ENCODE assay signal across 23 mouse cellular contexts in genomic region chr19:50052910-50053309, GRCm38 (mm10).
"Had no signal": no experiment of that assay in that cellular context is flagged by ENCODE, and none has a peak within 500 bp of the region (broad histone marks: within the 10 kb centered on the region; RNA-seq: fewer than 3 reads in every experiment).

No protein-coding gene starts in this region.

- H3K4me1 ChIP-seq: limb, embryonic 10.5 days; limb, embryonic 12.5 days; limb, embryonic 13.5 days; limb, embryonic 15.5 days; liver, embryonic 12.5 days; liver, embryonic 13.5 days; liver, embryonic 15.5 days; lung, embryonic 15.5 days; megakaryocyte, embryonic 14.5 days; midbrain, embryonic 10.5 days; midbrain, embryonic 12.5 days; midbrain, embryonic 13.5 days; midbrain, embryonic 15.5 days; neural tube, embryonic 12.5 days had no signal

- H3K36me3 ChIP-seq: limb, embryonic 10.5 days; limb, embryonic 12.5 days; limb, embryonic 13.5 days; limb, embryonic 15.5 days; liver, embryonic 12.5 days; liver, embryonic 13.5 days; liver, embryonic 15.5 days; lung, embryonic 15.5 days; midbrain, embryonic 10.5 days; midbrain, embryonic 12.5 days; midbrain, embryonic 13.5 days; midbrain, embryonic 15.5 days; neural tube, embryonic 12.5 days had no signal

- ATAC-seq: liver, embryonic 12.5 days; liver, postnatal 0 days; lung, postnatal 0 days; midbrain, embryonic 13.5 days; midbrain, embryonic 15.5 days; midbrain, embryonic 16.5 days had no signal

- H3K9ac ChIP-seq: limb, embryonic 12.5 days; limb, embryonic 13.5 days; limb, embryonic 15.5 days; liver, embryonic 12.5 days; liver, embryonic 13.5 days; liver, embryonic 14.5 days; liver, embryonic 15.5 days; liver, postnatal 0 days; lung, embryonic 14.5 days; lung, embryonic 15.5 days; midbrain, embryonic 12.5 days; midbrain, embryonic 13.5 days; midbrain, embryonic 15.5 days; neural tube, embryonic 12.5 days had no signal

- H3K4me2 ChIP-seq: limb, embryonic 12.5 days; limb, embryonic 13.5 days; limb, embryonic 15.5 days; liver, embryonic 11.5 days; liver, embryonic 12.5 days; liver, embryonic 13.5 days; liver, embryonic 15.5 days; lung, embryonic 14.5 days; lung, embryonic 15.5 days; midbrain, embryonic 11.5 days; midbrain, embryonic 12.5 days; midbrain, embryonic 13.5 days; midbrain, embryonic 15.5 days; neural tube, embryonic 12.5 days had no signal

- H3K4me3 ChIP-seq: limb, embryonic 10.5 days; limb, embryonic 12.5 days; limb, embryonic 13.5 days; limb, embryonic 15.5 days; liver, embryonic 12.5 days; liver, embryonic 13.5 days; liver, embryonic 15.5 days; lung, embryonic 15.5 days; megakaryocyte, embryonic 14.5 days; midbrain, embryonic 10.5 days; midbrain, embryonic 12.5 days; midbrain, embryonic 13.5 days; midbrain, embryonic 15.5 days; myocyte; neural tube, embryonic 12.5 days had no signal

- H3K27me3 ChIP-seq: limb, embryonic 12.5 days; limb, embryonic 13.5 days; limb, embryonic 15.5 days; liver, embryonic 12.5 days; liver, embryonic 13.5 days; liver, embryonic 15.5 days; lung, embryonic 15.5 days; megakaryocyte, embryonic 14.5 days; midbrain, embryonic 12.5 days; midbrain, embryonic 13.5 days; midbrain, embryonic 15.5 days; neural tube, embryonic 12.5 days had no signal

- H3K9me3 ChIP-seq: limb, embryonic 10.5 days; limb, embryonic 12.5 days; limb, embryonic 13.5 days; limb, embryonic 15.5 days; liver, embryonic 12.5 days; liver, embryonic 13.5 days; liver, embryonic 15.5 days; lung, embryonic 15.5 days; megakaryocyte, embryonic 14.5 days; midbrain, embryonic 10.5 days; midbrain, embryonic 12.5 days; midbrain, embryonic 13.5 days; midbrain, embryonic 15.5 days; neural tube, embryonic 12.5 days had no signal

- H3K27ac ChIP-seq: limb, embryonic 10.5 days; limb, embryonic 12.5 days; limb, embryonic 13.5 days; limb, embryonic 15.5 days; liver, embryonic 12.5 days; liver, embryonic 13.5 days; liver, embryonic 14.5 days; liver, embryonic 15.5 days; lung, embryonic 15.5 days; macrophage; midbrain, embryonic 10.5 days; midbrain, embryonic 12.5 days; midbrain, embryonic 13.5 days; midbrain, embryonic 15.5 days; neural tube, embryonic 12.5 days had no signal
